Mouse (Mus musculus): ENCODE measurements around the gene Meis2. TPM values are rescaled to one million over a fixed set of nuclear protein-coding genes. Genes with fewer than 3 reads are reported as not detected.

Meis2 gene
- total RNA-seq, 1 experiment from 2014 or later = not detected

- ATAC-seq (ENCODE audit: extremely low read depth, insufficient number of reproducible peaks, low FRiP score, poor library complexity, severe bottlenecking) = no peak
Measured at GRCm38 (mm10) chr2:116018781-116019465, 46.7 kb downstream of the Meis2 start.

DNA sequence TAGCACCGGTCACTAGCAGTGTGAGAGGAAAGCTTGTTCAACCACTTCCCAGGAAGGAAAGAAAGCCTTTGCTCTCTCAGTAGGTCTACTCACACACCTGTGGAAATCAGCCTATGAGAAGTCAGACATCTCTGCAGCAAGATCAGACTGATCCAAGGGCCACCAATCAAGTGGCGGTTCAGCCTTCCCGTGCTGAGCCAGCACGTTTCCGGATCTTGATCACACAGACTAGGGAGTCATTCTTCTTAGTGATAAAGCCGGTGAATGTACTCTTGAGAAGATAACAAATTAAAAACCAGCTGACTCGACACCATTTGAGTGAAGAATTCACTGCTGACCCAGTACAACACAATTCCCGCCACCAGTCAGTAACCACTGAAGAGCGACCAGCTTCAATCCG, 50.1 kb downstream of the Meis2 start:
- ATAC-seq (ENCODE audit: extremely low read depth, insufficient number of reproducible peaks, low FRiP score, poor library complexity, severe bottlenecking) = no peak

DNA sequence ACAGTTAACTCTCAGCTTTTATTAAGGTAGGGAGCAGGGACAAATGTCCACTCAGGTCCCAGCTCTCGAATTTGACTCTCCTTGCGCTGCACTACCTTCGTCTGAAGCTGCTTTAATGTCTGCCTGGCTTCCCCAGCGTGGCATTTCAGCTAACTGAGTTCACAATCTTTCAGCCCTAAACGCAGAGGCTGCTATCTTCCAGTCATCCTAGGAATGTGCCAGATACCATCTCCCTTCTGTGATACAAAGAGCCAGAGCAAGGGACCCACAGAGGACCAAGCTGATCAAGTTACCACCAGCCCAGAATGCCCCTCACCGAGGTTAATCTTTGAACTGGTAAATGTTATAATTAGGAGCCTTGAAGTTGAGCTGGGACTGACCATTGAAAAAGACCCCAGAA, 55.2 kb downstream of the Meis2 start:
- ATAC-seq (ENCODE audit: extremely low read depth, insufficient number of reproducible peaks, low FRiP score, poor library complexity, severe bottlenecking) = no peak

- no peak for ATAC-seq (ENCODE audit: extremely low read depth, insufficient number of reproducible peaks, low FRiP score, poor library complexity, severe bottlenecking)
Measured at GRCm38 (mm10) chr2:116010061-116010460, 55.6 kb downstream of the Meis2 start.

GRCm38 (mm10) chr2:116009097-116009970, 56.3 kb downstream of the Meis2 start:
- ATAC-seq (ENCODE audit: extremely low read depth, insufficient number of reproducible peaks, low FRiP score, poor library complexity, severe bottlenecking) = no peak

DNA sequence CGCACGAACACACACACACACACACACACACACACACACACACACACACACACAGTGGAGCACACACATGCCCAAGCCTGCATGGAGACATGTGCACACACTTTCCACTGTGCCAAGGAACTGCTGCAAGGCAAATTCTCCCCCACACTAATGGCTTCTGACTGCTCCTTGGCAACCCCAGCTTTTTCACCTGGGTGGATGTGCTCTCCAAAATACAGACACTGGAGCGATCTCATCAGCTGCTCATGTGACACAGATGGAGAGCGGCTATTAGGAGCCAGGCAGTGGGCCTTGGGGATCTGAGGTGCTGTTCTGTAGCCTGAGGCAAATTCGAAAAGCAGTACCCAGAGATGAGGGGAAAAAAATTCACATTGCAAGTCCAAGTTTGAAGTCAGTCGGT, 63.3 kb downstream of the Meis2 start:
- ATAC-seq (ENCODE audit: extremely low read depth, insufficient number of reproducible peaks, low FRiP score, poor library complexity, severe bottlenecking) = no peak

DNA sequence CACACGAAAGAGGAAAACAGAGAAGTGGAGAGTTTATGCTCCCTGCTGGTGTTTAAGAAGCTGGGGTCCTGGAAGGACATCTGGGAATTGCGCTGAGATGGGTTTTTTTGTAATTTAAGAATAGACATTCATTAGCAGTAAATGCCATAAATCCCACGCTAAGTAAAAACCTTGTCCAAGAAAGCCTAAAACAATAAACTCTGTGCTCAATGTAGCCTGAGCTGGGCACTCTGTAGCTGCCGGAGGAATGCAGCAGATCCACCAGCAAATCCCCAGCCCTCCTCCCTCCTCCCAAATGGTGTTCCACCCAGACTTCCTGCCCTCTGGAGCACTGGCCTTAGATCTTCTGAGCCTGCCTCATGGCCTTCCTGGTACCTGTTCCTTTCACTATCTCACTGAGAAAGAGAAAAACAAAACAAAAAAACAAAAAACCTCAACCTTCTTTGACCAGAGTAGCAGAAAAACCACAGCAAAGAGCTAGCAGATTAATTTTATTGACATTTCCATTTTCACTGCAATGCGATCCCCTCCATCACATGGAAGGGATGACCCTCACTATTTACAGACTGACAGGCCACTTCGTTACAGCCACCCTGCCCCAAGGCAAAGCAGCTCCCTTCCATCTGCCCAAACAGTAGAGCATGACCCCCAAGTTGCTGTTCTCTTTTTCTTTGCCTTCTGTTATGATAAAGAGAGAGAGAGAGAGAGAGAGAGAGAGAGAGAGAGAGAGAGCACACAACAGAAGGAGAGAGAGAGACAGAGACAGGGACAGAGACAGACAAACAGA, 64.1 kb downstream of the Meis2 start:
- ATAC-seq (ENCODE audit: extremely low read depth, insufficient number of reproducible peaks, low FRiP score, poor library complexity, severe bottlenecking) = no peak

- ATAC-seq (ENCODE audit: extremely low read depth, insufficient number of reproducible peaks, low FRiP score, poor library complexity, severe bottlenecking) = no peak
Measured at GRCm38 (mm10) chr2:116000514-116000913, 65.1 kb downstream of the Meis2 start.

DNA sequence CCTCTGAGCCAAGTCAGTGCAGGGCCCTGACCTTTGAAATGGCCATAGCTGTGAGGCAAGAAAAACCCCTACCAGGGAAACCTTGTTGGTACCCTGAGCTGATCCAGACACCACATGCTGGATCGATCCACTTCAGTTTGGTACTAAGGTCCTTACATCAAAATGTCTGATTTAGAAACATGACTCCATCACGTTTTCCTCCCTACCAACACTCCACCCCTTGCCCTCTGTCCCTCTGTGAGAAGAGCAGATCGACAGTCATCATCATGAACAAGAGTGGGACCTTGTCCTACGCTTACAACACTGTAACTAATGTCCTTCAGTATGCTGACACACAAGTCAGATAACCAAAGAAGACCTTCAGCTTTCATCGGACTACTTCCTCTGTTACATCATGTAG, 66.8 kb downstream of the Meis2 start:
- ATAC-seq (ENCODE audit: extremely low read depth, insufficient number of reproducible peaks, low FRiP score, poor library complexity, severe bottlenecking) = no peak

DNA sequence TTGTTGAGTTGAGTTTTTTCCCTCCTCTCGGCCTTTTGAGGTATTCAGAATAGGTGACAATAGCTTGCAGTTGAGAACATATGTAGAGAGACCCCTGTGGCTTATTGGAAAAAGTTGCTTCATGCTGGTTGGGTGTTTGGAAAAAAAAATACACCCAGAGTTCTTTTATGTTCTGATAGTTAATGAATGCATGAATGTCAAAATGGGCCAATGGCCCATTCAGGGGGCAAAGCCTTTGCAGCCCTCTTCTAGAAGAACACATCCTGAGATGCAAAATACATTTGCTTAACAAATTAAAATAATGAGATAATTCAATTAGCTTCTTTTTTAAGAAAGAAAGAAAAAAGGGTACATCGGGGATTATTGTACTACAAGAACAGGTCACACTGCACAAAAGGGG, 69.2 kb downstream of the Meis2 start:
- no peak for ATAC-seq (ENCODE audit: extremely low read depth, insufficient number of reproducible peaks, low FRiP score, poor library complexity, severe bottlenecking)

DNA sequence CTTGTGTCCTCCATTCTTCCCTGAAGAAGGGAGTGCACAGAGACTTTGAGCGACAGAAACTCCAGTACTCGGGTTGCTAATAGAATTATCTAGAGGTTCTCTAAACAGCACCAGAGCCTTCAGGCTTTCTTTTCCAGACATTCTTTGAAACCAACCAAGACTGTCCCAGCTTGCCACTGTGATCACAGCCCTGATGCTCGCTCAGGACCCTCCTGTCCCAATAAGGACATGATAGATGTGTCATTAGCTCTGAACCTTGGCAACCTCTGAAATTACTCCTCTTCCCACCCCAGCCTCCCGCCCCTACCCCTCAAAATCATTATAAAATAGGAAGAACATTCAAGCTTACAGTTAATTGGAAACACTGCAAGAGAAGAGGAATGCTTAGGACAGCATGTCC, 71.8 kb downstream of the Meis2 start:
- no peak for ATAC-seq (ENCODE audit: extremely low read depth, insufficient number of reproducible peaks, low FRiP score, poor library complexity, severe bottlenecking)

DNA sequence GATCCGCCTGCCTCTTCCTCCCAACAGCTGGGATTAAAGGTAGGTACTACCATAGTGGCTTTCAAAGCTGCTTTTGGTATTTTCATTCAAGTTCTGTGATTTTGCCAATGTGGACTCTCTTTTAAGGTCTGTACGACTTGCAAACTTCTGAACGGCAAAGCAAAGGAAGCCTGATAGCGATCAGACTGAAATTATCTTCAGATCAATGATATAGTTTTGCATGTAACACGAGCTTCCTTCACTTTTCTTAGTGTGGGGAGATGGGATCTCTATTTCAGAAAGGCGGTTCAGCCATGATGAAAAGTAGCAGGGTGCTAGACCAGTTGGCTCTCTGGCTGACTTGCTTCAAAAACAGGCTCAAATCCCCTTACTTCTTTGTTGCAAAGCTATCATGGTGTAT, 76.4 kb downstream of the Meis2 start:
- no peak for ATAC-seq (ENCODE audit: extremely low read depth, insufficient number of reproducible peaks, low FRiP score, poor library complexity, severe bottlenecking)

DNA sequence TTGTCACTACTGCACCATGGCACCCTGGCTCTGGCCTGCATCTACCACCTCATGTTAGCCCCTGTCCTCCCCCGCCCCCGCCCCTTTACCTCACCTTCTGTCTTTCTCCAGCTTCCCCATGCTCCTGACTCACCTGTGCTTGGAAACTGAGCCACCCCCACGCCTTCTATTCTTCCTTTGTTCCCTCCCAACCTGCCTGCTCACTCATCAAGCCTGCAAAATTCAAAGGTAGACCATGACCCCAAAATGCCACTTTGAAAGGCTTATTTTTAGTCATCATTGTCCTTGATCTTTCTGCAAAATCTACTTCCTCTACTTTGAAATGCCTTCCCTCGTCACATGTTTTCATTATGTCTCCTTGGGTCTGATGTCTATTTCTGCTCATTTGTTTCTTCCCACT, 77.2 kb downstream of the Meis2 start:
- no peak for ATAC-seq (ENCODE audit: extremely low read depth, insufficient number of reproducible peaks, low FRiP score, poor library complexity, severe bottlenecking)

DNA sequence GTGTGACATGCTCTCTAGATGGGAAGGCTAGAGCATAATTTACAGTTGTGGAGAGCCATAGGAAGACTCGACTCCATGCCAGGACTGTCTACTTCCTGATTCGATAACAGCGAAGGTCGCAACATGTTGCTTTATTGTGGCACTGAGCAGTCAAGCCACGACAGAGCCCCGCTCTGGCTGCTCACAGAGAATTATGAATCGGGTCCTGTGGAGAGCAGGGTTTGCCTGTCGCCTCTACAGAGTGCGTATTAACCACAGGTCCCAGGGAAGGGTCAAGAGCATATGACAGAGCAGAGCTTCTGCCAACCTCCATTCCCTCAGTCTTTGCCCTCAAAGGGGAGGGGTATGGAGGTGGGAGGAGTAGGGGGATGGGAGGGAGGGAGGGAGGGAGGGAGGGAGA, 80.7 kb downstream of the Meis2 start:
- ATAC-seq (ENCODE audit: extremely low read depth, insufficient number of reproducible peaks, low FRiP score, poor library complexity, severe bottlenecking) = no peak

- ATAC-seq (ENCODE audit: extremely low read depth, insufficient number of reproducible peaks, low FRiP score, poor library complexity, severe bottlenecking) = no peak
Measured at GRCm38 (mm10) chr2:115984487-115984886, 81.2 kb downstream of the Meis2 start.

DNA sequence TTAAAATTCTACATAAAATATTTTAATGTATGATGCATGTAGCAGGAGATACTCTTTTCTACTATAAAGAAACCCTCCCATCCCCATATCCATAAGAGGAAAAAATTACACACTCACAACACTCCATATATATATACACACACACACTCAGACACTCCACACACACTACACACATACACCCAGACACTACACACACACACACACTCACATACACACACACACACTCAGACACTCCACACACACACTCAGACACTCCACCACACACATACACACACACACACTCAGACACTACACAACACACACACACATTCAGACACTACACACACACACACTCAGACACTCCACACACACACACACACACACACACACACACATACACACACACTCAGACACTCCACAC, 85.1 kb downstream of the Meis2 start:
- no peak for ATAC-seq (ENCODE audit: extremely low read depth, insufficient number of reproducible peaks, low FRiP score, poor library complexity, severe bottlenecking)

GRCm38 (mm10) chr2:115979683-115980476, 85.8 kb downstream of the Meis2 start:
- ATAC-seq (ENCODE audit: extremely low read depth, insufficient number of reproducible peaks, low FRiP score, poor library complexity, severe bottlenecking) = no peak

DNA sequence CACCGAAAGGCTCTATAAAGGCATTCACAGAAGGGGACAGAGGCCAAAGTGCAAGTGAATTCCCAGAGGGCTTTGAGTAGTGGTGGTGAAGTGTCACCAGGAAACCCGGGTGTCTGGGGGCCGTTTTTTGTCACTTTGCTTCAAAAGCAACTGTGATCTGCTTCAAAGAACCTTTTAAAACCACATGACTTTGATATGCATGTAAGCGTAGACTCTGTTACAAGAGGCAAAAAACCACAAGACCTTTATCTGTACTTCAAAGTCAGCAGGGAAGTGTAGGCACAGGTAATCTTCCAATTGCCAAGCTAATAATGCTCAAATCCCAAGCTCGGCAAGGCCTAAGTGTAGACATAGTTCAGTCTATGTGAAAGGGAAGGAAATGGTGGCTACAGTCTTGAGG, 87.0 kb downstream of the Meis2 start:
- no peak for ATAC-seq (ENCODE audit: extremely low read depth, insufficient number of reproducible peaks, low FRiP score, poor library complexity, severe bottlenecking)

GRCm38 (mm10) chr2:115971296-115971805, 94.3 kb downstream of the Meis2 start:
- no peak for ATAC-seq (ENCODE audit: extremely low read depth, insufficient number of reproducible peaks, low FRiP score, poor library complexity, severe bottlenecking)
